Mouse (Mus musculus): ENCODE measurements at regions not wholly inside any gene's neighbourhood (a gene's known extent, or its start where the extent isn't known, plus 50 kb on each side); places are given as distances from the start of the nearest gene placed in this dataset.

GRCm38 (mm10) chrX:12900256-12900655, 138.4 kb upstream of the Med14 start:
- TF ChIP-seq ELF1 (IDR thresholded peaks at IDR 0.05; ENCODE audit: low read depth, low read length) (no peak), EP300 (IDR thresholded peaks at IDR 0.05; ENCODE audit: low read depth in 1 of 2, low read length in 2 of 2) (no peak), POLR2AphosphoS5 (IDR thresholded peaks at IDR 0.05; ENCODE audit: borderline replicate concordance, low read depth, low read length) (no peak), CTCF (IDR thresholded peaks at IDR 0.05 in 2 of 3, conservative IDR thresholded peaks at IDR 0.05 in 1 of 3; ENCODE audit: control insufficient read depth in 1 of 3, insufficient read depth in 1 of 3, low read depth in 2 of 3, low read length in 3 of 3, poor library complexity in 1 of 3, severe bottlenecking in 1 of 3) (no peak), POLR2A (IDR thresholded peaks at IDR 0.05; ENCODE audit: control insufficient read depth in 1 of 2, insufficient read depth in 1 of 2, low read depth in 1 of 2, low read length in 2 of 2, poor library complexity in 1 of 2) (no peak), GATA1 (IDR thresholded peaks at IDR 0.05; ENCODE audit: low read depth, low read length) (no peak)

All from MEL (cell line).